Mouse (Mus musculus): ENCODE data around the gene Olfr824. TPM values are rescaled to one million over a fixed set of nuclear protein-coding genes. Genes with fewer than 3 reads are reported as not detected.

Olfr824 gene
- not detected in 2 replicates for polyA plus RNA-seq (2012; rRNA removed; ENCODE audit: low replicate concordance)

DNA sequence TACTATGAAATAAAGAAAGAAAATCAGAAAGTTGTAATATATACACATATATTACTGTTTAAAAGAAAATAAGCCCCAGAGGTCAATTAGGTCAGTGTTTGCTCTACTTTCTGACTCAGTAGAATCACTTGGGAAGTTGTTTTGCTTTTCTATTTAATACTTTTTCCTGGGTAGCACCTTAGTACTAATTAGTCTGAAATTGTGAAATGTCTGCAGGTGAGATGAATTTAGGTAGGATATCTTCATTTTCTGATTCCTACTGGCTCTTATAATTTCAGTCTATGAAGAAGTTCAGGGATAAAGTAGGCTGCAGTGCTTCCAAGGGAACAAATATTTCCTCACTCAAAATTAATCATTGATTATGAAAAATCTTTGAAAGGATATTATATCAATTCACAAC lies at the start of gene Olfr824:
Gene Olfr824 (minus strand): TSS at position 101 of the 400 bp plus-strand sequence.

DNA sequence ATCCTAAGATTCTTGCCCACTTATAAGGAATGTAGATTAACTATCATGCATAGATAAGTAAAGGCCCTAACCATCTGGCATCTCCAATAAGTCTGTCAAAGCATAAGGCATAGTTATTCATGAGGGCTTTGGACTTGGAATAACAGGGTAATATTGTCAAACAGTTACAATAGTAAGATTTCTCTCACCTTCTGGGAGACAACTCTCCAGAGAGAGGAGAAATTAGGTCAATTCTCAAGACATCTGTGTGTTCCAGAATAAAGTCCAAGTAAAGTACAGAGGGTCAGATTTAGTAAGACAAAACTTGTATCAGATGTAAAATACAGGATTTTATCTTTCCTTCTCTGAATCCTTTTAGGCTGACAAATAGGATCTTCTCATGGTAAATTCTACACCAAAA lies 36.9 kb upstream of the Olfr824 start, which contains the start of gene Olfr825:
Gene Olfr825 (minus strand): TSS at position 101 of the 400 bp plus-strand sequence.

DNA sequence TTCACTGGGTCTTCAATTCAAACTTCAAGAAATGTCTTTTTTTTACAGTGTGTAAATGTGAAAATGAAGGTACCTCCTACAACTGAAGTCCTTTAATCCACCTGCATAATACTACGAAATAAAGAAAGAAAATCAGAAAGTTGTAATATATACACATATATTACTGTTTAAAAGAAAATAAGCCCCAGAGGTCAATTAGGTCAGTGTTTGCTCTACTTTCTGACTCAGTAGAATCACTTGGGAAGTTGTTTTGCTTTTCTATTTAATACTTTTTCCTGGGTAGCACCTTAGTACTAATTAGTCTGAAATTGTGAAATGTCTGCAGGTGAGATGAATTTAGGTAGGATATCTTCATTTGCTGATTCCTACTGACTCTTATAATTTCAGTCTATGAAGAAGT lies 14.5 kb downstream of the Olfr824 start, which contains the start of gene Olfr823:
Gene Olfr823 (minus strand): TSS at position 101 of the 400 bp plus-strand sequence.

Other genes starting within 250 kb of the Olfr824 start
- gene Olfr815, start 224.1 kb downstream of the Olfr824 start, polyA plus RNA-seq (2012; rRNA removed; ENCODE audit: low replicate concordance), result not detected in 2 replicates
- gene Olfr816, start 214.4 kb downstream of the Olfr824 start, polyA plus RNA-seq (2012; rRNA removed; ENCODE audit: low replicate concordance), result not detected in 2 replicates
- gene Olfr818, start 180.9 kb downstream of the Olfr824 start, polyA plus RNA-seq (2012; rRNA removed; ENCODE audit: low replicate concordance), result not detected in 2 replicates
- not detected in 2 replicates for gene Olfr819, start 162.7 kb downstream of the Olfr824 start, polyA plus RNA-seq (2012; rRNA removed; ENCODE audit: low replicate concordance)
- gene Olfr247, start 153.9 kb downstream of the Olfr824 start, polyA plus RNA-seq (2012; rRNA removed; ENCODE audit: low replicate concordance), result not detected in 2 replicates
- not detected in 2 replicates for gene Gm10310, start 144.9 kb downstream of the Olfr824 start, polyA plus RNA-seq (2012; rRNA removed; ENCODE audit: low replicate concordance)
- gene Olfr820, start 117.4 kb downstream of the Olfr824 start, polyA plus RNA-seq (2012; rRNA removed; ENCODE audit: low replicate concordance), result not detected in 2 replicates
- gene Olfr821, start 99.7 kb downstream of the Olfr824 start, polyA plus RNA-seq (2012; rRNA removed; ENCODE audit: low replicate concordance), result not detected in 2 replicates
- gene Olfr822, start 58.8 kb downstream of the Olfr824 start, polyA plus RNA-seq (2012; rRNA removed; ENCODE audit: low replicate concordance), result not detected in 2 replicates
- not detected in 2 replicates for gene Olfr823, start 14.6 kb downstream of the Olfr824 start, polyA plus RNA-seq (2012; rRNA removed; ENCODE audit: low replicate concordance)
- not detected in 2 replicates for gene Olfr825, start 36.8 kb upstream of the Olfr824 start, polyA plus RNA-seq (2012; rRNA removed; ENCODE audit: low replicate concordance)
- gene Olfr826, start 54.2 kb upstream of the Olfr824 start, polyA plus RNA-seq (2012; rRNA removed; ENCODE audit: low replicate concordance), result not detected in 2 replicates
- not detected in 2 replicates for gene Olfr827, start 84.4 kb upstream of the Olfr824 start, polyA plus RNA-seq (2012; rRNA removed; ENCODE audit: low replicate concordance)
- not detected in 2 replicates for gene Neurod4, start 150.2 kb upstream of the Olfr824 start, polyA plus RNA-seq (2012; rRNA removed; ENCODE audit: low replicate concordance)
- 5.9 and 7.1 TPM in 2 replicates for gene Tespa1, start 192.9 kb upstream of the Olfr824 start, polyA plus RNA-seq (2012; rRNA removed; ENCODE audit: low replicate concordance)

All from mammary gland, adult 2 months (tissue).